9 mouse cellular contexts compared by ENCODE assay signal in the genomic region with DNA sequence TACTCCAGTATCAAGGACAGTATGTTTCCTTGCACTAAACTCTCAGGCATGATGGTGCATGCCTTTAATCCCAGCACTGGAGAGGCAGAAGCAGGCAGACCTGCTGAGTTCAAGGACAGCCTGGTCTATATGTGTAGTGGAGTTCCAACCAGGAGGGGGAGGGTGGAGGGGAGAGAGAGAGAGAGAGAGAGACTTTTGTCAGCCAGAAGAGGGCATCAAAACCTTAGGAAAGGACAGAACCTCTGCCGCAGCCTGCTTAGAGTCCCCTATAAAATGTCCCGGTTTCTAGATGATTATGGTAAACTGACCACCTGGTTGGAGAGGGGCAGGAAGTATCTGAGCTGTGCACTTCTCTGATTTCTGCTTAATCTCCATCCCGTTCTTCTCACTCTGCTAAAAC. TPM values are rescaled to one million over a fixed set of nuclear protein-coding genes. Genes with fewer than 3 reads are reported as not detected.
DNase-seq lines count a peak whose midpoint lies in the region; ATAC-seq and TF ChIP-seq lines count a peak whose summit lies in the region.
"Had no signal": no experiment of that assay in that cellular context is flagged by ENCODE, and none has a peak within 500 bp of the region (broad histone marks: within the 10 kb centered on the region; RNA-seq: fewer than 3 reads in every experiment).

No protein-coding gene starts in this region.

- H3K27me3 ChIP-seq in kidney, embryonic 14.5 days (ENCODE audit: control insufficient read depth, insufficient read depth, low read length), result no peaks in the 10 kb centered on the region
- no peaks in the 10 kb centered on the region for H3K27me3 ChIP-seq in kidney, embryonic 16.5 days (ENCODE audit: insufficient read depth, low read length)
- H3K27me3 ChIP-seq in embryonic facial prominence, embryonic 13.5 days, result peaks cover 3% of the 10 kb centered on the region; the same call in 1 of the 2 replicates
- no peaks in the 10 kb centered on the region for H3K27me3 ChIP-seq in midbrain, postnatal 0 days (ENCODE audit: insufficient read depth, low read length)

- H3K4me3 ChIP-seq in kidney, embryonic 14.5 days (ENCODE audit: low read length), result no peak overlapping the region
- H3K4me3 ChIP-seq in kidney, embryonic 16.5 days (ENCODE audit: low read length), result no peak overlapping the region
- no peak overlapping the region for H3K4me3 ChIP-seq in embryonic facial prominence, embryonic 13.5 days
- no peak overlapping the region for H3K4me3 ChIP-seq in midbrain, postnatal 0 days (ENCODE audit: low read depth, low read length)
- H3K4me3 ChIP-seq: myocyte had no signal

- peak; percentile 59 for ATAC-seq in kidney, embryonic 14.5 days (ENCODE audit: low FRiP score, low TSS enrichment)
- ATAC-seq in kidney, embryonic 16.5 days (ENCODE audit: low FRiP score, low TSS enrichment), result no peak
- ATAC-seq in embryonic facial prominence, embryonic 13.5 days (ENCODE audit: insufficient number of reproducible peaks, insufficient read depth, low FRiP score, low TSS enrichment, low read depth), result peak; percentile 43; the same call in 1 of the 2 replicates
- 0 out of 2 replicates have a peak, but pooled peaks have one; percentile 49 for ATAC-seq in midbrain, postnatal 0 days (ENCODE audit: low FRiP score)

- DNase-seq in Muller cell, postnatal 12 days (ENCODE audit: inconsistent ontology term), result peak; percentile 52
- peak; percentile 48 for DNase-seq in midbrain, postnatal 0 days (ENCODE audit: low spot score)
- DNase-seq in ovary, postnatal 36 days (ENCODE audit: low spot score), result no peak
- DNase-seq in urinary bladder, postnatal 25 days (ENCODE audit: low spot score), result no peak
- DNase-seq in cerebellum, postnatal 36 days, result no peak

- 9% methylated on average over 3 of the region's 3 CpGs for WGBS in kidney, embryonic 14.5 days
- 10% methylated on average over 3 of the region's 3 CpGs for WGBS in kidney, embryonic 16.5 days
- 14% methylated on average over 3 of the region's 3 CpGs for WGBS in embryonic facial prominence, embryonic 13.5 days
- 21% methylated on average over 3 of the region's 3 CpGs for WGBS in midbrain, postnatal 0 days

- no peak overlapping the region for H3K27ac ChIP-seq in kidney, embryonic 14.5 days (ENCODE audit: low read depth, low read length)
- H3K27ac ChIP-seq in kidney, embryonic 16.5 days (ENCODE audit: low read length), result no peak overlapping the region
- H3K27ac ChIP-seq in embryonic facial prominence, embryonic 13.5 days, result no peak overlapping the region
- no peak overlapping the region for H3K27ac ChIP-seq in midbrain, postnatal 0 days (ENCODE audit: low read depth, low read length)

- H3K4me1 ChIP-seq in kidney, embryonic 14.5 days (ENCODE audit: control insufficient read depth, insufficient read depth, low read length), result no peaks in the 10 kb centered on the region
- peaks cover under 1% of the 10 kb centered on the region for H3K4me1 ChIP-seq in kidney, embryonic 16.5 days (ENCODE audit: insufficient read depth, low read length)
- 0 out of 2 replicates have a peak, but pooled peaks cover 9% of the 10 kb centered on the region for H3K4me1 ChIP-seq in embryonic facial prominence, embryonic 13.5 days
- H3K4me1 ChIP-seq in midbrain, postnatal 0 days (ENCODE audit: insufficient read depth, low read length), result no peaks in the 10 kb centered on the region

- no peak overlapping the region for H3K4me2 ChIP-seq in kidney, embryonic 14.5 days (replicated peaks; ENCODE audit: low read depth, low read length)
- H3K4me2 ChIP-seq in kidney, embryonic 16.5 days (replicated peaks; ENCODE audit: low read depth, low read length), result no peak overlapping the region
- H3K4me2 ChIP-seq in embryonic facial prominence, embryonic 13.5 days, result peak overlapping the region; percentile 17
- H3K4me2 ChIP-seq in midbrain, postnatal 0 days (ENCODE audit: low read depth, low read length, poor library complexity, severe bottlenecking), result no peak overlapping the region

- no peaks in the 10 kb centered on the region for H3K36me3 ChIP-seq in kidney, embryonic 14.5 days (ENCODE audit: control insufficient read depth, insufficient read depth, low read length)
- no peaks in the 10 kb centered on the region for H3K36me3 ChIP-seq in kidney, embryonic 16.5 days (ENCODE audit: insufficient read depth, low read length)
- no peaks in the 10 kb centered on the region for H3K36me3 ChIP-seq in embryonic facial prominence, embryonic 13.5 days
- no peaks in the 10 kb centered on the region for H3K36me3 ChIP-seq in midbrain, postnatal 0 days (ENCODE audit: insufficient read depth, low read length)

- no peak overlapping the region for H3K9ac ChIP-seq in kidney, embryonic 14.5 days (ENCODE audit: low read depth, low read length)
- H3K9ac ChIP-seq in kidney, embryonic 16.5 days (replicated peaks; ENCODE audit: low read length), result no peak overlapping the region
- H3K9ac ChIP-seq in embryonic facial prominence, embryonic 13.5 days, result no peak overlapping the region
- H3K9ac ChIP-seq in midbrain, postnatal 0 days (replicated peaks; ENCODE audit: low read length, poor library complexity, severe bottlenecking), result no peak overlapping the region

- no peaks in the 10 kb centered on the region for H3K9me3 ChIP-seq in kidney, embryonic 14.5 days (ENCODE audit: control insufficient read depth, low read length)
- H3K9me3 ChIP-seq in kidney, embryonic 16.5 days (ENCODE audit: low read length), result no peaks in the 10 kb centered on the region
- no peaks in the 10 kb centered on the region for H3K9me3 ChIP-seq in embryonic facial prominence, embryonic 13.5 days
- H3K9me3 ChIP-seq in midbrain, postnatal 0 days (ENCODE audit: low read length), result no peaks in the 10 kb centered on the region

- peak; percentile 66 for TF ChIP-seq CTCF in midbrain, postnatal 0 days (IDR thresholded peaks at IDR 0.05)

RNA-seq across cellular contexts. Expression of a gene that starts 20.1 kb away (rescaled TPM):
- 16.3 and 45.6 TPM in 2 replicates for polyA plus RNA-seq in kidney, embryonic 14.5 days (2014; fragmentation: Nextera tagmentation; extraction: Ambion mirVana)
- polyA plus RNA-seq in kidney, embryonic 16.5 days (2015; fragmentation: Nextera tagmentation; extraction: Ambion mirVana), result 126 and 129 TPM in 2 replicates
- 4.8 and 5.9 TPM in 2 replicates for polyA plus RNA-seq in embryonic facial prominence, embryonic 13.5 days (2015; fragmentation: Nextera tagmentation; extraction: Ambion mirVana)
- total RNA-seq in midbrain, postnatal 0 days (2014; rRNA removed), result 3.2 and 5.6 TPM in 2 replicates
- polyA plus RNA-seq in midbrain, postnatal 0 days (2015; fragmentation: Nextera tagmentation; extraction: Ambion mirVana), result 2.8 and 3.8 TPM in 2 replicates

RNA-seq across cellular contexts. Expression of a gene that starts 46.8 kb away (rescaled TPM):
- polyA plus RNA-seq in kidney, embryonic 14.5 days (2014; fragmentation: Nextera tagmentation; extraction: Ambion mirVana), result 3.9 and 9.6 TPM in 2 replicates
- polyA plus RNA-seq in kidney, embryonic 16.5 days (2015; fragmentation: Nextera tagmentation; extraction: Ambion mirVana), result 69.6 and 80.9 TPM in 2 replicates
- polyA plus RNA-seq in embryonic facial prominence, embryonic 13.5 days (2015; fragmentation: Nextera tagmentation; extraction: Ambion mirVana), result 2.9 and 10.8 TPM in 2 replicates
- total RNA-seq in midbrain, postnatal 0 days (2014; rRNA removed), result 10.7 and 13.6 TPM in 2 replicates
- 10.7 and 10.9 TPM in 2 replicates for polyA plus RNA-seq in midbrain, postnatal 0 days (2015; fragmentation: Nextera tagmentation; extraction: Ambion mirVana)
- polyA plus RNA-seq: myocyte had no signal

Comparison
In these comparisons a context has a peak if more than half of its experiments do, and no peak if none do; other contexts are left out.
1. DNase-seq: peak in Muller cell, postnatal 12 days (single experiment) and midbrain, postnatal 0 days (single experiment); none in ovary, postnatal 36 days (single experiment), urinary bladder, postnatal 25 days (single experiment) and cerebellum, postnatal 36 days (0 of 2).